In the genomic region with DNA sequence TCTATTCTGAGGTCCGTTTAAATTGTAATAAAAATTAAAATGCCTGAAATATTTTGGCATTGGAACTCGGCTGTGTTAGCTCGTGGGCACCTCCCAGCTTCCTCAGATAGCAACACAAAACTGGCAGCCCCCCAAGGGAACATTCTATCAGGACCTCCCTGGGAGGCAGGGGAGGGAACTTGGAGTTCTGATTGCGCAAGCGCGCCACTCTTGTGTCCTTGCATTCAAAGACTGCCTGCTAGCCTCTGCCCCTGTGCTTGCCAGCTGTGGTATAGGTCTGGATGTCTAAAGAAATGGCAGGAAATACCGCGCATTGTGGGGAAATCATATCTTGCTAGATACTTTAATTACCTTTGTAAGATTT, we compare ENCODE assay signal across 8 mouse cellular contexts. TPM values are rescaled to one million over a fixed set of nuclear protein-coding genes. Genes with fewer than 3 reads are reported as not detected.
A peak's percentile ranks its signal among the peaks of the same experiment; 100 is the strongest.
DNase-seq lines count a peak whose midpoint lies in the region; ATAC-seq lines count a peak whose summit lies in the region.

No protein-coding gene starts in this region.

- H3K4me2 ChIP-seq in embryonic facial prominence, embryonic 14.5 days (ENCODE audit: low read depth, low read length): peak overlapping the region; percentile 49
- peak overlapping the region; percentile 47 for H3K4me2 ChIP-seq in limb, embryonic 12.5 days
- peak overlapping the region; percentile 34 for H3K4me2 ChIP-seq in midbrain, embryonic 11.5 days

- peak; percentile 70 to 74 for DNase-seq in adrenal gland, adult 18-20 months (ENCODE audit: low spot score in 2 of 2)
- peak; percentile 94 for DNase-seq in embryonic facial prominence, embryonic 14.5 days (ENCODE audit: low spot score)
- DNase-seq in heart, adult 18-20 months: peak; percentile 92 to 96
- DNase-seq in kidney, adult 11 months: peak; percentile 88
- DNase-seq in midbrain, embryonic 11.5 days (ENCODE audit: low spot score, missing footprints): peak; percentile 92
- peak; percentile 46 to 57 for DNase-seq in spleen, postnatal 36 days (ENCODE audit: low spot score in 2 of 2)
- DNase-seq in cerebellum, adult 11 months: no peak

- peak overlapping the region; percentile 20 for H3K4me3 ChIP-seq in embryonic facial prominence, embryonic 14.5 days (ENCODE audit: low read depth, low read length)
- H3K4me3 ChIP-seq in limb, embryonic 12.5 days (replicated peaks): no peak overlapping the region; the same call in 1 of the 2 replicates
- peak overlapping the region; percentile 4; the same call in 1 of the 2 replicates for H3K4me3 ChIP-seq in midbrain, embryonic 11.5 days (ENCODE audit: low read depth, low read length)

- no peaks in the 10 kb centered on the region for H3K9me3 ChIP-seq in embryonic facial prominence, embryonic 14.5 days (ENCODE audit: control insufficient read depth, low read length)
- H3K9me3 ChIP-seq in limb, embryonic 12.5 days: no peaks in the 10 kb centered on the region
- H3K9me3 ChIP-seq in midbrain, embryonic 11.5 days (ENCODE audit: control insufficient read depth, low read length): no peaks in the 10 kb centered on the region

- 9% methylated on average over 8 of the region's 8 CpGs for WGBS in embryonic facial prominence, embryonic 14.5 days
- WGBS in limb, embryonic 12.5 days: 18% methylated on average over 8 of the region's 8 CpGs
- 4% methylated on average over 8 of the region's 8 CpGs for WGBS in midbrain, embryonic 11.5 days

- peaks cover 19% of the 10 kb centered on the region for H3K4me1 ChIP-seq in embryonic facial prominence, embryonic 14.5 days (ENCODE audit: control insufficient read depth, insufficient read depth, low read length)
- peaks cover 34% of the 10 kb centered on the region for H3K4me1 ChIP-seq in limb, embryonic 12.5 days (replicated peaks)
- peaks cover 22% of the 10 kb centered on the region for H3K4me1 ChIP-seq in midbrain, embryonic 11.5 days (ENCODE audit: control insufficient read depth, insufficient read depth, low read length)

- no peak overlapping the region; the same call in 1 of the 2 replicates for H3K9ac ChIP-seq in embryonic facial prominence, embryonic 14.5 days (ENCODE audit: low read depth, low read length)
- H3K9ac ChIP-seq in limb, embryonic 12.5 days (replicated peaks): no peak overlapping the region
- peak overlapping the region; percentile 17; the same call in 1 of the 2 replicates for H3K9ac ChIP-seq in midbrain, embryonic 11.5 days (ENCODE audit: low read length)

- H3K27me3 ChIP-seq in embryonic facial prominence, embryonic 14.5 days (replicated peaks; ENCODE audit: control insufficient read depth, insufficient read depth, low read length): no peaks in the 10 kb centered on the region
- no peaks in the 10 kb centered on the region for H3K27me3 ChIP-seq in limb, embryonic 12.5 days
- H3K27me3 ChIP-seq in midbrain, embryonic 11.5 days (ENCODE audit: control insufficient read depth, insufficient read depth, low read length): no peaks in the 10 kb centered on the region

- H3K36me3 ChIP-seq in embryonic facial prominence, embryonic 14.5 days (ENCODE audit: control insufficient read depth, insufficient read depth, low read length): no peaks in the 10 kb centered on the region
- H3K36me3 ChIP-seq in limb, embryonic 12.5 days: no peaks in the 10 kb centered on the region
- no peaks in the 10 kb centered on the region for H3K36me3 ChIP-seq in midbrain, embryonic 11.5 days (ENCODE audit: control insufficient read depth, insufficient read depth, low read length)

- H3K27ac ChIP-seq in embryonic facial prominence, embryonic 14.5 days (replicated peaks; ENCODE audit: low read depth, low read length): peak overlapping the region; percentile 75
- H3K27ac ChIP-seq in limb, embryonic 12.5 days: peak overlapping the region; percentile 62; the same call in 1 of the 2 replicates
- peak overlapping the region; percentile 17 for H3K27ac ChIP-seq in midbrain, embryonic 11.5 days (ENCODE audit: low read depth, low read length)

- ATAC-seq in embryonic facial prominence, embryonic 14.5 days (ENCODE audit: low read depth): peak; percentile 85
- peak; percentile 67 for ATAC-seq in limb, embryonic 12.5 days (ENCODE audit: insufficient number of reproducible peaks, insufficient read depth, low FRiP score, low TSS enrichment, low read depth)
- peak; percentile 94 for ATAC-seq in midbrain, embryonic 11.5 days (ENCODE audit: low FRiP score)

RNA-seq across cellular contexts. Expression of gene Plcb4, which starts 53.1 kb away (rescaled TPM):
- 10 to 100 TPM; 37.2 to 40.1 TPM for total RNA-seq in adrenal gland, adult 18-20 months (2021)
- polyA plus RNA-seq in embryonic facial prominence, embryonic 14.5 days (2014; fragmentation: Nextera tagmentation; extraction: Ambion mirVana): 20.8 and 21.9 TPM in 2 replicates
- 10 to 100 TPM; 49.1 to 58.5 TPM for total RNA-seq in heart, adult 18-20 months (2021)
- polyA plus RNA-seq in limb, embryonic 12.5 days (2016; fragmentation: Nextera tagmentation; extraction: Ambion mirVana): 19.7 and 22.9 TPM in 2 replicates
- polyA plus RNA-seq in midbrain, embryonic 11.5 days (2014; fragmentation: Nextera tagmentation; extraction: Ambion mirVana): 14.5 and 17.7 TPM in 2 replicates

Comparison
In these comparisons a context has a peak if more than half of its experiments do, and no peak if none do; other contexts are left out.
1. H3K27ac ChIP-seq: peak in every context shown above with its lines; median percentile 75 in embryonic facial prominence, embryonic 14.5 days; 62 in limb, embryonic 12.5 days; 17 in midbrain, embryonic 11.5 days.